Mouse (Mus musculus): ENCODE results near the gene Olfr133. TPM values are rescaled to one million over a fixed set of nuclear protein-coding genes. Genes with fewer than 3 reads are reported as not detected.
A peak's percentile ranks its signal among the peaks of the same experiment; 100 is the strongest.
"Not testable (repeated sequence)": the region's sequence is repeated elsewhere in the genome, so short reads cannot be mapped to it uniquely, and the experiment has no call there.

Gene Olfr133
- not detected in 2 replicates for polyA plus RNA-seq (2014; fragmentation: Nextera tagmentation; extraction: Ambion mirVana)

- Histone ChIP-seq H3K4me2 (ENCODE audit: low read depth, low read length) (no peak within 1 kb of the TSS), H3K9ac (ENCODE audit: low read depth, low read length) (no peak within 1 kb of the TSS), H3K27ac (replicated peaks; ENCODE audit: low read depth, low read length) (no peak within 1 kb of the TSS), H3K4me3 (ENCODE audit: low read depth, low read length) (no peak within 1 kb of the TSS), H3K27me3 (replicated peaks; ENCODE audit: control insufficient read depth, insufficient read depth, low read length) (no peaks in the 10 kb centered on the region), H3K36me3 (ENCODE audit: control insufficient read depth, insufficient read depth, low read length) (no peaks in the 10 kb centered on the region), H3K4me1 (ENCODE audit: control insufficient read depth, insufficient read depth, low read length) (no peaks in the 10 kb centered on the region), H3K9me3 (ENCODE audit: control insufficient read depth, low read length) (no peaks in the 10 kb centered on the region)
- 63% methylated on average over 2 of the region's 2 CpGs for WGBS
- DNase-seq (ENCODE audit: low spot score) (no peak), ATAC-seq (ENCODE audit: low read depth) (no peak)
These were observed at the start of gene Olfr133 for GRCm38 (mm10) chr17:38144981-38145380. Gene Olfr133, plus strand, starts transcription at chr17:38145281.

- 0 out of 2 replicates have a peak, but pooled peaks cover 10% of the 10 kb centered on the region for H3K9me3 ChIP-seq (ENCODE audit: control insufficient read depth, low read length)
- H3K4me2 ChIP-seq (ENCODE audit: low read depth, low read length); DNase-seq (ENCODE audit: low spot score); H3K4me3 ChIP-seq (ENCODE audit: low read depth, low read length); H3K27ac ChIP-seq (replicated peaks; ENCODE audit: low read depth, low read length); H3K4me1 ChIP-seq (ENCODE audit: control insufficient read depth, insufficient read depth, low read length); H3K27me3 ChIP-seq (replicated peaks; ENCODE audit: control insufficient read depth, insufficient read depth, low read length); H3K9ac ChIP-seq (ENCODE audit: low read depth, low read length); H3K36me3 ChIP-seq (ENCODE audit: control insufficient read depth, insufficient read depth, low read length); ATAC-seq (ENCODE audit: low read depth): not testable (repeated sequence)
- WGBS, result 86% methylated on average over 1 of the region's 1 CpGs
These were observed 20.9 kb upstream of the Olfr133 start for GRCm38 (mm10) chr17:38124199-38124598.

GRCm38 (mm10) chr17:38125371-38125770 lies 19.7 kb upstream of the Olfr133 start:
- WGBS, result 71% methylated on average over 3 of the region's 3 CpGs

GRCm38 (mm10) chr17:38134426-38134825 lies 10.7 kb upstream of the Olfr133 start, which contains the start of gene Olfr132:
Gene Olfr132, minus strand, starts transcription at chr17:38134526.
- Histone ChIP-seq H3K4me1 (ENCODE audit: control insufficient read depth, insufficient read depth, low read length) (no peaks in the 10 kb centered on the region), H3K4me3 (ENCODE audit: low read depth, low read length) (no peak within 1 kb of the TSS), H3K27me3 (replicated peaks; ENCODE audit: control insufficient read depth, insufficient read depth, low read length) (no peaks in the 10 kb centered on the region), H3K9ac (ENCODE audit: low read depth, low read length) (no peak within 1 kb of the TSS), H3K9me3 (ENCODE audit: control insufficient read depth, low read length) (no peaks in the 10 kb centered on the region), H3K36me3 (ENCODE audit: control insufficient read depth, insufficient read depth, low read length) (no peaks in the 10 kb centered on the region), H3K4me2 (ENCODE audit: low read depth, low read length) (no peak within 1 kb of the TSS), H3K27ac (replicated peaks; ENCODE audit: low read depth, low read length) (no peak within 1 kb of the TSS)
- ATAC-seq (ENCODE audit: low read depth) (no peak), DNase-seq (ENCODE audit: low spot score) (no peak)
- WGBS, result 67% methylated on average over 1 of the region's 1 CpGs

More at GRCm38 (mm10) chr17:38125371-38125770, 19.7 kb upstream of the Olfr133 start:
- H3K9me3 ChIP-seq (ENCODE audit: control insufficient read depth, low read length), result 0 out of 2 replicates have a peak, but pooled peaks cover 10% of the 10 kb centered on the region
- ATAC-seq (ENCODE audit: low read depth); H3K27ac ChIP-seq (replicated peaks; ENCODE audit: low read depth, low read length); H3K36me3 ChIP-seq (ENCODE audit: control insufficient read depth, insufficient read depth, low read length); H3K4me2 ChIP-seq (ENCODE audit: low read depth, low read length); DNase-seq (ENCODE audit: low spot score); H3K4me1 ChIP-seq (ENCODE audit: control insufficient read depth, insufficient read depth, low read length); H3K9ac ChIP-seq (ENCODE audit: low read depth, low read length); H3K27me3 ChIP-seq (replicated peaks; ENCODE audit: control insufficient read depth, insufficient read depth, low read length); H3K4me3 ChIP-seq (ENCODE audit: low read depth, low read length): not testable (repeated sequence)

- Histone ChIP-seq H3K9me3 (ENCODE audit: control insufficient read depth, low read length) (0 out of 2 replicates have a peak, but pooled peaks cover 4% of the 10 kb centered on the region), H3K27me3 (replicated peaks; ENCODE audit: control insufficient read depth, insufficient read depth, low read length) (no peaks in the 10 kb centered on the region), H3K9ac (ENCODE audit: low read depth, low read length) (no peak within 1 kb of the TSS), H3K27ac (replicated peaks; ENCODE audit: low read depth, low read length) (no peak within 1 kb of the TSS), H3K4me1 (ENCODE audit: control insufficient read depth, insufficient read depth, low read length) (no peaks in the 10 kb centered on the region), H3K36me3 (ENCODE audit: control insufficient read depth, insufficient read depth, low read length) (no peaks in the 10 kb centered on the region), H3K4me3 (ENCODE audit: low read depth, low read length) (no peak within 1 kb of the TSS), H3K4me2 (ENCODE audit: low read depth, low read length) (no peak within 1 kb of the TSS)
- 62% methylated on average over 3 of the region's 3 CpGs for WGBS
- DNase-seq (ENCODE audit: low spot score), result peak; percentile 1
- ATAC-seq (ENCODE audit: low read depth), result no peak
These were observed 26.0 kb downstream of the Olfr133 start, which contains the start of gene Olfr134 for GRCm38 (mm10) chr17:38171088-38171487. Gene Olfr134, plus strand, starts transcription at chr17:38171388.

Other genes starting within 250 kb of the Olfr133 start
- gene Olfr127, start 244.8 kb upstream of the Olfr133 start, polyA plus RNA-seq (2014; fragmentation: Nextera tagmentation; extraction: Ambion mirVana), result not detected in 2 replicates
- gene Olfr128, start 224.7 kb upstream of the Olfr133 start, polyA plus RNA-seq (2014; fragmentation: Nextera tagmentation; extraction: Ambion mirVana), result not detected in 2 replicates
- not detected in 2 replicates for gene Olfr761, start 192.2 kb upstream of the Olfr133 start, polyA plus RNA-seq (2014; fragmentation: Nextera tagmentation; extraction: Ambion mirVana)
- not detected in 2 replicates for gene Olfr129, start 85.2 kb upstream of the Olfr133 start, polyA plus RNA-seq (2014; fragmentation: Nextera tagmentation; extraction: Ambion mirVana)
- not detected in 2 replicates for gene Olfr130, start 81.4 kb upstream of the Olfr133 start, polyA plus RNA-seq (2014; fragmentation: Nextera tagmentation; extraction: Ambion mirVana)
- 0.22 and 0.30 TPM in 2 replicates for gene Olfr131, start 56.6 kb upstream of the Olfr133 start, polyA plus RNA-seq (2014; fragmentation: Nextera tagmentation; extraction: Ambion mirVana)
- not detected in 2 replicates for gene Olfr132, start 10.8 kb upstream of the Olfr133 start, polyA plus RNA-seq (2014; fragmentation: Nextera tagmentation; extraction: Ambion mirVana)
- gene Olfr134, start 26.1 kb downstream of the Olfr133 start, polyA plus RNA-seq (2014; fragmentation: Nextera tagmentation; extraction: Ambion mirVana), result not detected in 2 replicates
- gene Olfr135, start 59.1 kb downstream of the Olfr133 start, polyA plus RNA-seq (2014; fragmentation: Nextera tagmentation; extraction: Ambion mirVana), result not detected in 2 replicates
- not detected in 2 replicates for gene Olfr138, start 115.8 kb downstream of the Olfr133 start, polyA plus RNA-seq (2014; fragmentation: Nextera tagmentation; extraction: Ambion mirVana)
- gene Olfr137, start 162.3 kb downstream of the Olfr133 start, polyA plus RNA-seq (2014; fragmentation: Nextera tagmentation; extraction: Ambion mirVana), result not detected in 2 replicates
- 0.18 and 0.24 TPM in 2 replicates for gene Olfr136, start 184.6 kb downstream of the Olfr133 start, polyA plus RNA-seq (2014; fragmentation: Nextera tagmentation; extraction: Ambion mirVana)